Mouse (Mus musculus): ENCODE data around the gene Sox10.

GRCm38 (mm10) chr15:79131442-79131841 is 33.6 kb downstream of the Sox10 start:
- no peak for TF ChIP-seq CTCF (IDR thresholded peaks at IDR 0.05; ENCODE audit: low read depth, low read length)
- no peak for TF ChIP-seq POLR2A (IDR thresholded peaks at IDR 0.05; ENCODE audit: insufficient read depth, low read length)
